Mouse (Mus musculus) neural tube, embryonic 15.5 days (tissue): ENCODE measurements at regions not wholly inside any gene's neighbourhood (a gene's known extent, or its start where the extent isn't known, plus 50 kb on each side); places are given as distances from the start of the nearest gene placed in this dataset.

Experiments used
- ATAC-seq: fragments of 200-750 bp; cut with Nextera tagmentation; 2 replicates; pipeline ENCODE4 v1.8.0; 2017; ENCODE audit warnings: mild to moderate bottlenecking, moderate TSS enrichment, moderate library complexity; ENCODE audit not compliant: low FRiP score
- H3K27ac ChIP-seq: fragments of 300-500 bp; sonication (generic); replicated peaks from 2 replicates; pipeline ENCODE4 v1.5.1; 2015; ENCODE audit warnings: mild to moderate bottlenecking, inconsistent platforms
- H3K27me3 ChIP-seq: fragments of 300-500 bp; sonication (generic); replicated peaks from 2 replicates; pipeline ENCODE4 v1.6.1; 2015; ENCODE audit warnings: inconsistent platforms
- H3K36me3 ChIP-seq: fragments of 300-500 bp; sonication (generic); 2 replicates; pipeline ENCODE4 v1.6.1; 2015; ENCODE audit warnings: inconsistent platforms
- H3K4me1 ChIP-seq: fragments of 300-500 bp; sonication (generic); 2 replicates; pipeline ENCODE4 v1.6.1; 2015; ENCODE audit warnings: inconsistent platforms
- H3K4me2 ChIP-seq: fragments of 300-500 bp; sonication (generic); 2 replicates; pipeline ENCODE4 v1.6.1; 2015; ENCODE audit warnings: inconsistent platforms, mild to moderate bottlenecking, moderate library complexity
- H3K4me3 ChIP-seq: fragments of 300-500 bp; sonication (generic); replicated peaks from 2 replicates; pipeline ENCODE4 v1.5.1; 2015; ENCODE audit warnings: mild to moderate bottlenecking, inconsistent platforms
- H3K9ac ChIP-seq: fragments of 300-500 bp; sonication (generic); replicated peaks from 2 replicates; pipeline ENCODE4 v1.6.1; 2015; ENCODE audit warnings: mild to moderate bottlenecking, inconsistent platforms
- H3K9me3 ChIP-seq: fragments of 300-500 bp; sonication (generic); replicated peaks from 2 replicates; pipeline ENCODE4 v1.6.1; 2016; ENCODE audit warnings: inconsistent platforms
- WGBS: fragments of 180-500 bp; shearing (Covaris S2); methylation state at CpG from one replicate; pipeline ENCODE4 v1.1.7; 2015; ENCODE audit warnings: mixed read lengths; 5-methylcytosine and 5-hydroxymethylcytosine counted together

- no peaks in the 10 kb centered on the region for H3K36me3 ChIP-seq
- no peaks in the 10 kb centered on the region for H3K4me1 ChIP-seq
- no peak overlapping the region for H3K4me3 ChIP-seq
- H3K4me2 ChIP-seq, result no peak overlapping the region
- H3K9ac ChIP-seq, result no peak overlapping the region
- H3K27me3 ChIP-seq, result no peaks in the 10 kb centered on the region
- WGBS, result 81% methylated on average over 4 of the region's 4 CpGs
- no peak overlapping the region for H3K27ac ChIP-seq
- ATAC-seq, result no peak
- no peaks in the 10 kb centered on the region for H3K9me3 ChIP-seq
Measured at GRCm38 (mm10) chr11:7944373-7944772, 720.0 kb downstream of the Tns3 start.

- Histone ChIP-seq H3K4me1 (no peaks in the 10 kb centered on the region), H3K9ac (no peak overlapping the region), H3K4me2 (no peak overlapping the region), H3K36me3 (no peaks in the 10 kb centered on the region), H3K4me3 (no peak overlapping the region), H3K27ac (no peak overlapping the region), H3K9me3 (no peaks in the 10 kb centered on the region), H3K27me3 (no peaks in the 10 kb centered on the region)
- 82% methylated on average over 3 of the region's 3 CpGs for WGBS
- ATAC-seq, result no peak
Measured at GRCm38 (mm10) chr11:7933611-7934010, 719.9 kb upstream of the Igfbp3 start.

- H3K4me1 ChIP-seq, result no peaks in the 10 kb centered on the region
- no peak for ATAC-seq
- H3K27me3 ChIP-seq, result no peaks in the 10 kb centered on the region
- H3K36me3 ChIP-seq, result no peaks in the 10 kb centered on the region
- H3K27ac ChIP-seq, result no peak overlapping the region
- no peak overlapping the region for H3K9ac ChIP-seq
- H3K9me3 ChIP-seq, result 0 out of 2 replicates have a peak, but pooled peaks cover 3% of the 10 kb centered on the region
- 90% methylated on average over 5 of the region's 5 CpGs for WGBS
- no peak overlapping the region for H3K4me3 ChIP-seq
- H3K4me2 ChIP-seq, result no peak overlapping the region
Measured at GRCm38 (mm10) chr11:7932638-7933037, 718.9 kb upstream of the Igfbp3 start.

- Histone ChIP-seq H3K9ac (no peak overlapping the region), H3K36me3 (no peaks in the 10 kb centered on the region), H3K9me3 (0 out of 2 replicates have a peak, but pooled peaks cover 5% of the 10 kb centered on the region), H3K4me2 (no peak overlapping the region), H3K4me1 (no peaks in the 10 kb centered on the region), H3K27ac (no peak overlapping the region), H3K4me3 (no peak overlapping the region), H3K27me3 (no peaks in the 10 kb centered on the region)
- ATAC-seq, result no peak
- WGBS, result 79% methylated on average over 3 of the region's 3 CpGs
Measured at GRCm38 (mm10) chr11:7931064-7931797, 717.5 kb upstream of the Igfbp3 start.

GRCm38 (mm10) chr11:7927676-7928075 is 714.0 kb upstream of the Igfbp3 start:
- Histone ChIP-seq H3K4me2 (no peak overlapping the region), H3K4me3 (no peak overlapping the region), H3K9ac (no peak overlapping the region), H3K4me1 (no peaks in the 10 kb centered on the region), H3K27me3 (no peaks in the 10 kb centered on the region), H3K9me3 (0 out of 2 replicates have a peak, but pooled peaks cover 5% of the 10 kb centered on the region), H3K36me3 (no peaks in the 10 kb centered on the region), H3K27ac (no peak overlapping the region)
- no peak for ATAC-seq

DNA sequence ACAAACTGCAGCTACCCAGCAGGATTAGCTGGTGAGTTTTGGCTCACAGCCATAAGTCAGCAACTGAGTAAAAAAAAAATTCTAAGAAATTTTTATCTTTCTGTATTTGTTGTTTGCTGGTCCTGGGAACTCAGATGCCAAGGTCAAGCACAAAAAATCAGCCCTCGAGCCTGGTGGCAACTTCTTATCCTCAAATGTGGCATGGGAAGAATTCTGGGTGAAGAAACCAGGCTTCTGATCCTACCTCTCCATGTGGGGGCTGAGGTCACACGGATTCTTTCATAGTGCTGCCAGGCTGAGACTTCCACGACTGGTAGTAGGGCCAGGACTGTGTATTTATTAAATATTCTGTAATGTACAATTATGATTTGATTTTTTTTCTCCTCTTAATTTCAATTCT is 698.3 kb upstream of the Igfbp3 start:
- H3K27me3 ChIP-seq, result no peaks in the 10 kb centered on the region
- H3K27ac ChIP-seq, result no peak overlapping the region
- no peak overlapping the region for H3K4me3 ChIP-seq
- no peak for ATAC-seq
- no peak overlapping the region for H3K9ac ChIP-seq
- no peaks in the 10 kb centered on the region for H3K4me1 ChIP-seq
- WGBS, result 80% methylated on average over 3 of the region's 3 CpGs
- no peaks in the 10 kb centered on the region for H3K9me3 ChIP-seq
- H3K4me2 ChIP-seq, result no peak overlapping the region
- H3K36me3 ChIP-seq, result no peaks in the 10 kb centered on the region

GRCm38 (mm10) chr11:7900266-7900665 is 686.5 kb upstream of the Igfbp3 start:
- no peak overlapping the region for H3K9ac ChIP-seq
- H3K27ac ChIP-seq, result no peak overlapping the region
- ATAC-seq, result no peak

DNA sequence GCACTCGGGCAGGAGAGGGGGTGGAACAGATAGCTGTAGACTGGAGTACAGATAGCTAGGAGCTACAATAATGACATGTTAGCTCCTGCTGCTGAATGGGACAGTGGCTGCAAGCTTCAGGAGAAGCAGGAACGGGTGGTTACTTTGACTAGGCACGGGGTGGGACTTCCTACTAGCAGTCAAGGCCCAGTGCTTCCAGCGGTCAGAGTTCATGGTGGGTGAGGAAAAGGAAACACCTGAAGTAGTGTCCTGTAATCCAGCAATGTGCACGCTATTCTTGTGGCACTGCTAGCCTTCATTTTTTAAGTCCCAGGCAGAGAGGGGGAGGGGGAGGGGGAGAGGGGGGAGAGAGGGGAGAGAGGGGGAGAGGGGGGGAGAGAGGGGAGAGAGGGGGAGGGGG is 684.5 kb upstream of the Igfbp3 start:
- Histone ChIP-seq H3K27ac (no peak overlapping the region), H3K4me1 (no peaks in the 10 kb centered on the region), H3K9me3 (no peaks in the 10 kb centered on the region), H3K36me3 (no peaks in the 10 kb centered on the region), H3K4me2 (no peak overlapping the region), H3K9ac (no peak overlapping the region), H3K4me3 (no peak overlapping the region), H3K27me3 (no peaks in the 10 kb centered on the region)
- WGBS, result 78% methylated on average over 5 of the region's 5 CpGs
- ATAC-seq, result no peak

More at GRCm38 (mm10) chr11:7900266-7900665, 686.5 kb upstream of the Igfbp3 start:
- no peaks in the 10 kb centered on the region for H3K9me3 ChIP-seq
- H3K4me3 ChIP-seq, result no peak overlapping the region
- H3K27me3 ChIP-seq, result no peaks in the 10 kb centered on the region
- no peak overlapping the region for H3K4me2 ChIP-seq
- H3K4me1 ChIP-seq, result no peaks in the 10 kb centered on the region
- no peaks in the 10 kb centered on the region for H3K36me3 ChIP-seq

- H3K4me1 ChIP-seq, result no peaks in the 10 kb centered on the region
- no peak for ATAC-seq
- no peaks in the 10 kb centered on the region for H3K9me3 ChIP-seq
- H3K27ac ChIP-seq, result no peak overlapping the region
- H3K4me3 ChIP-seq, result no peak overlapping the region
- H3K27me3 ChIP-seq, result no peaks in the 10 kb centered on the region
- H3K9ac ChIP-seq, result no peak overlapping the region
- WGBS, result 28% methylated on average over 2 of the region's 2 CpGs
- H3K36me3 ChIP-seq, result no peaks in the 10 kb centered on the region
- no peak overlapping the region for H3K4me2 ChIP-seq
Measured at GRCm38 (mm10) chr11:7880506-7880905, 666.8 kb upstream of the Igfbp3 start.

GRCm38 (mm10) chr11:7864116-7864515 is 650.4 kb upstream of the Igfbp3 start:
- 80% methylated on average over 3 of the region's 3 CpGs for WGBS
- Histone ChIP-seq H3K9ac (no peak overlapping the region), H3K27me3 (no peaks in the 10 kb centered on the region), H3K4me3 (no peak overlapping the region), H3K9me3 (no peaks in the 10 kb centered on the region), H3K4me2 (no peak overlapping the region), H3K27ac (no peak overlapping the region), H3K4me1 (no peaks in the 10 kb centered on the region), H3K36me3 (no peaks in the 10 kb centered on the region)
- ATAC-seq, result no peak

- Histone ChIP-seq H3K27me3 (no peaks in the 10 kb centered on the region), H3K4me2 (no peak overlapping the region), H3K4me1 (no peaks in the 10 kb centered on the region), H3K9ac (no peak overlapping the region), H3K9me3 (no peaks in the 10 kb centered on the region), H3K27ac (no peak overlapping the region), H3K36me3 (no peaks in the 10 kb centered on the region), H3K4me3 (no peak overlapping the region)
- 77% methylated on average over 5 of the region's 5 CpGs for WGBS
- ATAC-seq, result no peak
Measured at GRCm38 (mm10) chr11:7863711-7864110, 650.0 kb upstream of the Igfbp3 start.

DNA sequence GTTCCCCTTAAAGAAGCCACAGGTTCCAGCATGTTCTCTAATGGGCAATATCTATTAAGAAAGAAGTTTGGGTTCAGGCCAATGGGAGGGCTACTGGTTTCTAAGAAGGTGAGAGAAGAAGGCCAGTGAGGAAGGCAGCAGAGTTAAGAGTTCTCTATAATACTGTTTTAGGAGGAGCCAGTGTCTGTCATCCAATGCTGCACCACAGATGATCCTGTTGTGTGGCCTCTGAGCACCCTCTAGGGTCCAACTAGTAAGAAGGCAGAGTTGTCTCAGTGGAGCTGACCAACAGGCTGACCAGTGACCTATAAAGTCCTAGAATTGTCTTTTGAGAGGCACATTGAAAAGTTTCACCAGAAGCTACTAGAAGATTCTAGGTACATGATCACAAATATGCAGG is 648.8 kb upstream of the Igfbp3 start:
- Histone ChIP-seq H3K9me3 (no peaks in the 10 kb centered on the region), H3K4me1 (no peaks in the 10 kb centered on the region), H3K4me2 (no peak overlapping the region), H3K27ac (no peak overlapping the region), H3K36me3 (no peaks in the 10 kb centered on the region), H3K27me3 (no peaks in the 10 kb centered on the region), H3K9ac (no peak overlapping the region), H3K4me3 (no peak overlapping the region)
- no peak for ATAC-seq
